Mouse (Mus musculus) embryonic facial prominence, embryonic 12.5 days (tissue): ENCODE results near the gene Acsm4. TPM values are rescaled to one million over a fixed set of nuclear protein-coding genes. Genes with fewer than 3 reads are reported as not detected.

Experiments
- ATAC-seq: fragments of 200-750 bp; cut with Nextera tagmentation; 2 replicates; pipeline ENCODE4 v1.8.0; 2017; ENCODE audit not compliant: insufficient number of reproducible peaks, insufficient read depth, low FRiP score, low TSS enrichment
- H3K27ac ChIP-seq: fragments of 300-500 bp; sonication (generic); 2 replicates; pipeline ENCODE4 v1.5.1; 2016; ENCODE audit warnings: mild to moderate bottlenecking
- H3K27me3 ChIP-seq: fragments of 300-500 bp; sonication (generic); 2 replicates; pipeline ENCODE4 v1.6.1; 2016; ENCODE audit warnings: mild to moderate bottlenecking, moderate library complexity
- H3K36me3 ChIP-seq: fragments of 300-500 bp; sonication (generic); 2 replicates; pipeline ENCODE4 v1.6.1; 2016; ENCODE audit warnings: mild to moderate bottlenecking
- H3K4me1 ChIP-seq: fragments of 300-500 bp; sonication (generic); 2 replicates; pipeline ENCODE4 v1.6.1; 2016
- H3K4me2 ChIP-seq: fragments of 300-500 bp; sonication (generic); replicated peaks from 2 replicates; pipeline ENCODE4 v1.6.1; 2016; ENCODE audit warnings: mild to moderate bottlenecking, moderate library complexity
- H3K4me3 ChIP-seq: fragments of 300-500 bp; sonication (generic); 2 replicates; pipeline ENCODE4 v1.5.1; 2016; ENCODE audit warnings: mild to moderate bottlenecking
- H3K9ac ChIP-seq: fragments of 300-500 bp; sonication (generic); 2 replicates; pipeline ENCODE4 v1.6.1; 2016; ENCODE audit warnings: mild to moderate bottlenecking, moderate library complexity
- H3K9me3 ChIP-seq: fragments of 300-500 bp; sonication (generic); 2 replicates; pipeline ENCODE4 v1.6.1; 2016; ENCODE audit warnings: mild to moderate bottlenecking, moderate library complexity
- WGBS: fragments of 180-500 bp; shearing (Covaris S2); methylation state at CpG from one replicate; pipeline ENCODE4 v1.1.7; 2016; 5-methylcytosine and 5-hydroxymethylcytosine counted together
- polyA plus RNA-seq: library from polyadenylated mRNA; unstranded; fragments of >200 nt; fragmentation: Nextera tagmentation; extraction: Ambion mirVana; gene quantifications from 2 replicates; pipeline ENCODE4 v1.2.1, GENCODE M21; 2016

Acsm4 gene
- 3.9 and 5.3 TPM in 2 replicates for polyA plus RNA-seq

DNA sequence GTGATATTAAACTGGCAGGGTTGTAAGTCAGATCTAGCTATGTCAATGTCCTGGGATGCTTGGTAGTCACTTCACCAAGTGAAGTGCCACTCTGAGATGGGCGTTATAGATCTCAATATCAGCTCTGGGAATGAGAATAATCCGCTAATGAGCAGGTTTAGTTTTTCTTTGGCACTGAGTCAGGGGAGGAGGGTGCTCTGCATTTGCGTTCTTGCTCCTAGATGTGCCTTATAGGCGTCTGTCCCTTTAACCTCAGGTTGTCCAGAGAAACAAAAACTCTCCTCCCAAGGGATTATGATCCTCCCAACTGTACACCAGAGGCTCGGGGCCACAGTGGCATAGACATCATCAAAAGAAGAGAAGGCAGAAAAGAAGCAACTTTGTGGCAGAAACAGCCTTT is at the start of gene Acsm4:
TSS of gene Acsm4 (plus strand) at position 301 of the 400 bp plus-strand sequence.
- Histone ChIP-seq H3K27me3 (no peaks in the 10 kb centered on the region), H3K27ac (no peak within 1 kb of the TSS), H3K4me2 (no peak within 1 kb of the TSS), H3K9ac (no peak within 1 kb of the TSS), H3K4me1 (no peaks in the 10 kb centered on the region), H3K36me3 (no peaks in the 10 kb centered on the region), H3K9me3 (no peaks in the 10 kb centered on the region), H3K4me3 (no peak within 1 kb of the TSS)
- no peak for ATAC-seq
- 74% methylated on average over 5 of the region's 5 CpGs for WGBS

DNA sequence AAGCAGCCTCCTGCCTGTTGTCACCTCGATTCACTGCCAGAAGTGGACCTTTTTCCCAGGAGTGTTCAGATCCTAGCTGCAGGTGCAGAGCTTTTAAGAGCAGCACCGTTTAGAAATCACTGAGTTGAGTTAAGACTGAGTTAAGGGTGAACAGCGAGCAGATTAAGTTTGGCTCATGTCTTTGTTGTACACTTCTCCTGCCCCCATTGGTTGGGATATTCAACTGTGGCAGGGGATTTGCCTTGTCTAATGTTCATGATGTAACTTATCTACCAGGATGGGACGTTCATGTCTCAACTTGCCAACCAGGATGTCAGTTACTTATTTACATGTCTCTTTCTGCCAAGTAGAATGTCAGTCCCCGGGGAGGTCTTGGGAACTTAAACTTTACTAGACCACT is 47.5 kb upstream of the Acsm4 start:
- H3K4me1 ChIP-seq: no peaks in the 10 kb centered on the region
- ATAC-seq: no peak
- H3K36me3 ChIP-seq: no peaks in the 10 kb centered on the region
- no peak overlapping the region for H3K4me3 ChIP-seq
- H3K27ac ChIP-seq: no peak overlapping the region
- WGBS: 70% methylated on average over 5 of the region's 5 CpGs
- H3K4me2 ChIP-seq: no peak overlapping the region
- no peaks in the 10 kb centered on the region for H3K27me3 ChIP-seq
- no peak overlapping the region for H3K9ac ChIP-seq
- H3K9me3 ChIP-seq: no peaks in the 10 kb centered on the region

DNA sequence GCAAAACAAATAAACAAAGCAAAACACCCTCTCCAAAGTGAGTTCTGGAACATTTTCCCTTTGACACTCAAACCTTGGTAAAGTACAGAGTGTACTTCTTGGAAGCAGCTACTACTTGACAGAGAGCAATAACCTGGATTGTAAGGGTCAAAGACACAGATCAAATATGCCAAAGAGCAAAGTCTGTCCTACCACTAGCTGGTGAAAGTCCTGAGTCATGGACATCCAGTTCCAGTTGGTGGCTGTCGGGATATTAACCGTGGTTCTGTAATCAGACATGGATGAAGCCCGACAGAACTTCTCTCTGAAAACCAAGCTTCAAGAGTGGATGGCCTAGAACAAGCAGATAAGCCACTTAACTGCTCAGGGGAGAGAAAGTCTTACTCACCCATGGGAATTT is 21.9 kb upstream of the Acsm4 start:
- Histone ChIP-seq H3K9ac (no peak overlapping the region), H3K4me1 (no peaks in the 10 kb centered on the region), H3K4me2 (no peak overlapping the region), H3K4me3 (no peak overlapping the region), H3K27me3 (no peaks in the 10 kb centered on the region), H3K9me3 (no peaks in the 10 kb centered on the region), H3K27ac (no peak overlapping the region), H3K36me3 (no peaks in the 10 kb centered on the region)
- 89% methylated on average over 3 of the region's 3 CpGs for WGBS
- ATAC-seq: no peak

DNA sequence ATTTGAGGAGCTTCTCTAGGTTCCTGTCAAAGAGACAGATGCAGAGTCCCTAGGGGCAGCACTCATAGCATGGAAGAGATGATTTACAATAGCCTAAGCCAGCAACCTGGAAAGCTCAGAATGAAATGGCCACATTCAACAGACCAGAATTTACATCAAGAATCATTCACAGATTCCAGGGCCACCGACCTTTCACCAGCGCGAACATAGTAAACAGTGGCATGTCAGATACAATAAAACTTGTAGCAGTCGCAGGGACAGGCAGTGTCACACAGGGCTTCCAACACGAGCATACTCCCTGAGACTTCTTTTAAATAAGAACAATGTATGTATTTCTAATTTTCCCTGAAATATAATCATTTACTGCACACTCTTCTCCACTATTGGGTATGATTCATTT is 19.4 kb upstream of the Acsm4 start:
- ATAC-seq: no peak
- Histone ChIP-seq H3K4me1 (no peaks in the 10 kb centered on the region), H3K27ac (no peak overlapping the region), H3K9me3 (no peaks in the 10 kb centered on the region), H3K4me2 (no peak overlapping the region), H3K9ac (no peak overlapping the region), H3K27me3 (no peaks in the 10 kb centered on the region), H3K36me3 (no peaks in the 10 kb centered on the region), H3K4me3 (no peak overlapping the region)
- WGBS: 76% methylated on average over 5 of the region's 5 CpGs

DNA sequence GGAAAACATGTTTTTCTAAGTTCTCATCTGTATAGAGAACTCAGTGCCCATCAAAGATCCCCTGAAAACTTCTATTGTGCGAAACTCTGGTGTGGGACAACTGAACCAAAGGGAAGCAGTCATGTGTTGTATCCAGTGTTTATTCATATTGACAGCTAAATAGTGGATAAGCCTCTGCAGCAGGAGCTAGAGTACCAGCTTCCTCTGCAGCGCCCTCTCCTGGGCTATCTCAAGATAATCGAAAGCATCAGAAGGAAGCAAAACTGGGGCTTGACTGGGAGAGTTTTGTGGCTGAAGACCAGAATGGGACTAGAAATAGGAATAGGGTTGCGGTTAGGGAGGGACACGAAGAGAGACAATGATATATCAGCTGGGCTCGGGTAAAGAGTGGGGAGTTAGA is 18.9 kb upstream of the Acsm4 start:
- 44% methylated on average over 6 of the region's 6 CpGs for WGBS
- Histone ChIP-seq H3K27ac (no peak overlapping the region), H3K36me3 (no peaks in the 10 kb centered on the region), H3K27me3 (no peaks in the 10 kb centered on the region), H3K4me3 (no peak overlapping the region), H3K9ac (no peak overlapping the region), H3K4me1 (no peaks in the 10 kb centered on the region), H3K9me3 (no peaks in the 10 kb centered on the region), H3K4me2 (no peak overlapping the region)
- ATAC-seq: no peak

DNA sequence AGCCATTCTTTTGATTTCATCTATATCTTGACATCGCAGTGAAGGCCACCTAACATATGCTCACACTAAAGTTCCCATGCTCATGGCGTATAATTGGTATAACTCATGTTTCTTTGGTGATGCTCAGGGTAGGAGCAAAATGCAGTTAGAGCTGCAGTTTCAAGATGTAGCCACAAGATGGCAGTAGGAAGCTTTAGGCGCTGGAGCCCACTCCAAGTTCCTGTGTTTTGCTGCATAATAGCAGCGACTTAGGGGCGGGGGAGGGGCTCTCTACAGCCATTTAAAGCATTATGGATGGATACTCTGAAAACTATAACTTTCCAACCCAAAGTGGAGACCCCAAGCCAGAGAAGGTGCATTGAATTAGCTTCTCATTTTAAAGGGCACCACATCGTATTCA is 16.4 kb upstream of the Acsm4 start:
- Histone ChIP-seq H3K4me3 (no peak overlapping the region), H3K27ac (no peak overlapping the region), H3K27me3 (no peaks in the 10 kb centered on the region), H3K9me3 (no peaks in the 10 kb centered on the region), H3K4me2 (no peak overlapping the region), H3K36me3 (no peaks in the 10 kb centered on the region), H3K4me1 (no peaks in the 10 kb centered on the region), H3K9ac (no peak overlapping the region)
- WGBS: 16% methylated on average over 6 of the region's 6 CpGs
- ATAC-seq: no peak

DNA sequence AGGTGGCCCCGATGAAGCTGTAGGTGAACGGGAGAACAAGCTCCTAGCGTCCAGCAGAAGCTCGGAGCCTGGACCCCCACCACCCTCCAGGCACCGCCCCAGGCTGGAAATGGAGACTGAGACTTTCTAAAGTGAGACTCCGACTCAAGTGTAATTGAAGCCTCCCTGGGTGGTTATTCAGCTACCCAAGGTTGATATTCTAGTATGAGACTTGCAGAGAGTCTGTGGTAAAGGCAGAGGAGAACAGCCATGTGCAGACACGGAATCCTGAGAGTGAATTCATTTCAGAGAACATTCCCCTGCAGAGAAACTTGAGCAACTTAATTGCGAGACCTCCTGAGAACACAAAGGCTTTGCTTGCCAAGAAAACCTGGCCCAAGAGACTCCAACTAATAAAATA is 9.7 kb upstream of the Acsm4 start:
- no peak overlapping the region for H3K9ac ChIP-seq
- H3K4me2 ChIP-seq: no peak overlapping the region
- 59% methylated on average over 8 of the region's 8 CpGs for WGBS
- H3K27me3 ChIP-seq: no peaks in the 10 kb centered on the region
- H3K9me3 ChIP-seq: no peaks in the 10 kb centered on the region
- no peaks in the 10 kb centered on the region for H3K4me1 ChIP-seq
- no peak overlapping the region for H3K4me3 ChIP-seq
- no peak for ATAC-seq
- no peak overlapping the region for H3K27ac ChIP-seq
- no peaks in the 10 kb centered on the region for H3K36me3 ChIP-seq

DNA sequence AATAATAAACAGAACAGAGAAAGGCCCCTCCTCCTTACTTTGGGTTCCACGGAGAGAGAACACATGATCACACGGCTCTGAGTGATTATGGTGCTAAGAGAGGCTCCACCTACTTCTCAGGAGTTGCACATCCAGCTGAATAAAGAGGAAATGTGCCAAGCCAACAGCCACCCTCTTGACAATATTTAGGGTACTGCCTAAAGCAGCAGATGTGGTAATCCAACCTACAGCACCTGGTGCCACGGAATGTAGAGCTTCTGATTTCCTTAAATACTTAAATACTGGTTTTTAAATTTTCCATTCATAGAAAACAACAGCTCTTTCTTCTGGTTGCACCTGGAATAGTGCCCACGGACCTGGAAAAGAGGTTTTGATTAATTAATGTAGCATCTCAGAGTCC is 7.1 kb upstream of the Acsm4 start:
- Histone ChIP-seq H3K4me2 (no peak overlapping the region), H3K36me3 (no peaks in the 10 kb centered on the region), H3K4me3 (no peak overlapping the region), H3K9me3 (no peaks in the 10 kb centered on the region), H3K27ac (no peak overlapping the region), H3K27me3 (no peaks in the 10 kb centered on the region), H3K9ac (no peak overlapping the region), H3K4me1 (no peaks in the 10 kb centered on the region)
- 68% methylated on average over 4 of the region's 4 CpGs for WGBS
- no peak for ATAC-seq

DNA sequence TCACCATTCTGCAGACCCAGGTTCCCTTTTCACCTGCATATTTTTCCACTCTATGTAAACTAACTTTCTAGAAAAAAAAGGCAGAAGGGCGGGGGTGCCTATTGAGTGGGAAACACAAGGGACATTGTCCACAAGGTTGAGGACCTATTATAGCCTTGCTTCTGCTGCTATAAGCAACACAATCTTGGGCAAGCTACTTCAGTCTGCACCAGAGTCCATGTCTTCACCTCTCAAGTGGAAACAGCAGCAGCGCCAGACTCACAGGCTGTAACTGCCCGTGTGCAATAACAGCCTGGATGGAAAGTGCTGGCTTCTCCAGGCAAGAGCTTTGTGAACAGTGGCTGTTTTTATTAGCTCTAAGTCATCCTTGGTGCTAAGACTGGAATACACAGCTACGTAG is 2.5 kb downstream of the Acsm4 start:
- Histone ChIP-seq H3K4me1 (no peaks in the 10 kb centered on the region), H3K27me3 (no peaks in the 10 kb centered on the region), H3K4me3 (no peak overlapping the region), H3K4me2 (no peak overlapping the region), H3K9me3 (no peaks in the 10 kb centered on the region), H3K27ac (no peak overlapping the region), H3K36me3 (no peaks in the 10 kb centered on the region), H3K9ac (no peak overlapping the region)
- ATAC-seq: no peak
- 74% methylated on average over 4 of the region's 4 CpGs for WGBS

DNA sequence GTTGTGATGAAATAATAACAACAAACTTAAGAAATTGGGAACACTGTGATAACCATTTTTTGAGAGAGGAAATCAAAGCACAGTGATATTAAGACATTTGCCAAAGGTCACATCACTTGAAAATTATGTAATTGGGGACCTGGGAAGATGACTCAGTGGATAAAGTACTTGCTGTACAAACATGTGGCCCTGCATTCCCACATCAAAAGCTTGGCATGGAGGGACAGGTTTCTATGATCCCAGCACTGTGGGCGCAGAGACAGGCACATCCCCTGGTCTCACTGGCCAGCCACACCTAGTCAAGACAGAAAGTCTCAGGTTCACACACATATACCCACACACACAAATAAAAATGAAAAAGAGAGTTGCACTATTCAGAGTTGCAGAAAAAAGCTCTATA is 5.1 kb downstream of the Acsm4 start:
- Histone ChIP-seq H3K4me2 (no peak overlapping the region), H3K27ac (no peak overlapping the region), H3K4me3 (no peak overlapping the region), H3K9ac (no peak overlapping the region), H3K27me3 (no peaks in the 10 kb centered on the region), H3K9me3 (no peaks in the 10 kb centered on the region), H3K4me1 (no peaks in the 10 kb centered on the region), H3K36me3 (no peaks in the 10 kb centered on the region)
- whole genome bisulfite sequencing: 87% methylated on average over 1 of the region's 1 CpGs
- no peak for ATAC-seq

DNA sequence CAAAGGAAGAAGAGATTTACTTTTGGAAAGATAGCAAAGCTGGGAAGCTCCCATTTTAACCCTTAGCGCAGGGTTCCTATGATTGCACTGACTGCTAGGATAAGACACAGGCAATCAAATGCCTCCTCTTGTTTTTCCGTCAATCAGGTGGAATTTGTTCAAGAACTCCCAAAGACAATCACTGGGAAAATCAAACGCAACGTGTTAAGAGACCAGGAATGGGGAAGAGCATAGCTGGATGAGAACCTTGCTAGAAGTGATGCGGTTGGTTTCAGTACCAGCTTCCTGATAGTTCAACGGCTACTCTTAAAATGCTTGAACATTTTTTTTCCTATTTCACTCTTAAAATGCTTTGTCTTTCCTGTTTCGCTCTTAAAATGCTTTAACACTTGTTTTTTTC is 24.3 kb downstream of the Acsm4 start:
- Histone ChIP-seq H3K4me2 (no peak overlapping the region), H3K36me3 (peaks cover 39% of the 10 kb centered on the region), H3K27me3 (no peaks in the 10 kb centered on the region), H3K4me3 (no peak overlapping the region), H3K4me1 (no peaks in the 10 kb centered on the region), H3K9me3 (no peaks in the 10 kb centered on the region), H3K27ac (no peak overlapping the region), H3K9ac (no peak overlapping the region)
- no peak for ATAC-seq
- WGBS: 91% methylated on average over 7 of the region's 7 CpGs

DNA sequence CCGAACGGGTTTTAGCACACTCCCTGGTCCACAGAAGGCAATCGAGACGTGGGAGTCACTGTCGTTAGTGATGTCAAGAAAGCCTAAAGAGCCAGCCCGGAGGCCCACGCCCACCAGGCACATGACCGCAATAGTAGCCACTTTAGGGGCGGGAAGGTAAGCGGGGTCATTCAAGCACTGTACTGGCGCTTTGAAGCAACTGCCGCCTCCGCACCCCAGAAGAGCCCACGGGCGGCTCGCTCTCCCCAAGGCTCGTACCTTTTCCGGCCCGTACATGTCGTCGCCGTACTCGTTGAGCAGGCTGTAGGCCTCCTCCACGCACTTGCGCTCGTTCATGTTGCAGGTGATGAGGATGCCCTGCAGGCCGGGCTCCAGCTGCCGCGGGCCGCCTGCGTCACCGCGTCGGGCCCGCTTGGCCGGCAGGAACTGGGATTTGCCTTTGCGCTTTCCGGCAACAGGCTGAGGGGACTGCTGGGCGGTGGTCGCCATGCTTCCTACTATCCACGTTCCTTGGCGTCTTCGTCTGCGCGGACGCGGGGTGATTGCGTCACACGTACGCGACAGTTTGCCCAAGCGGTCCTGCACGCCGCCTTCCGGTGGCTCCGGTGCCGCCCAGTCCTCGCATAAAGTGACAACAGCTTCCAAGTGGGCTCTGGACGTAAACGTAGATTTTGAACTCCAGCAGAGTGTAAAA is 30.6 kb downstream of the Acsm4 start, which contains the start of gene Thumpd1:
TSS of gene Thumpd1 (minus strand) at position 546 of the 694 bp plus-strand sequence.
- Histone ChIP-seq H3K27me3 (no peaks in the 10 kb centered on the region), H3K4me1 (peaks cover 6% of the 10 kb centered on the region), H3K4me3 (peak within 1 kb of the TSS; percentile 99), H3K27ac (peak within 1 kb of the TSS; percentile 67), H3K36me3 (peaks cover 35% of the 10 kb centered on the region), H3K9ac (peak within 1 kb of the TSS; percentile 79), H3K9me3 (no peaks in the 10 kb centered on the region), H3K4me2 (peak within 1 kb of the TSS; percentile 82)
- peak; percentile 81 for ATAC-seq
- under 1% methylated on average over 60 of the region's 60 CpGs for WGBS
